Mouse (Mus musculus) cortical plate, adult 2 months (tissue): ENCODE results near the gene Nckap5l.

Experiments
- CTCF ChIP-seq: fragments of 200-500 bp; IDR thresholded peaks from 2 replicates; pipeline ENCODE4 v1.5.1; 2011; ENCODE audit warnings: mild to moderate bottlenecking, control low read depth, low read length; ENCODE audit not compliant: insufficient read depth; ENCODE audit errors: extremely low read depth
- POLR2A ChIP-seq: fragments of 200-500 bp; IDR thresholded peaks from 2 replicates; pipeline ENCODE4 v1.6.1; 2011; ENCODE audit warnings: mild to moderate bottlenecking, low read length, control low read depth; ENCODE audit not compliant: insufficient read depth; ENCODE audit errors: extremely low read depth

DNA sequence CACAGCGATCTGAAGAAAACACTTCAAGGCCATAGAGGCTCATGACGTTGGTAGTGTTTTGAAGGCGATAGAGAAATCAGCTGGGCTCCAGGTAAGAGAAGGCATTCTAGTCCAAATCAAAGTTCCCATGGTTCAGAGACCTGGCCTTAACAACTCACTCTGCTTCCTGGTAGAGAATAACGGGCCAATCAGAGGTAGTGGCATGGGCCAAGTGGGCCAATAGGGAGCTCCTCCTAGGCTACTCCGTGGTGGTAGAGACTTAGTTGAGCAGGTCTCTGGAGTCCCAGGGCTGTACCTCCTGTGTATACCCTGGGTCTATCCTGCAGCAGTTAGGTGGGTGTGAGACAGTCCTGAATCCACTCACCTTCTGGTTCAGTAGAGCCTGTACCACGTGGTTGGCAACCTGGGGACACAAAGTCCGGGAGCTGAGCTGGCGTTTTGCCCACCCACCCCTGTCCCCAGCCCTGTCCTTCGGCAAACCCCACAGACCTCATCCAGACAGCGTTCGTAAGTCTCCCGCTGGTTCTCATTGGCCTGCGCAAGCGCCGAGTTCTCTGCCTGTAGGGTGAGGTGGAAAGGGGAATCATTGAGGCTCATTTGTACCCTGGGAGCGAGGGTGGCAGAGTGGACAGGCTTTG lies 24.3 kb downstream of the Nckap5l start:
- TF ChIP-seq POLR2A (no peak), CTCF (no peak)
